Mouse (Mus musculus) E14TG2a.4 (cell line): ENCODE results near the gene Trim25.

ENCODE experiments used
- CTCF ChIP-seq: conservative IDR thresholded peaks from 2 replicates; pipeline ENCODE4 v1.5.1; 2014; ENCODE audit warnings: low read length
- NANOG ChIP-seq: IDR thresholded peaks from 2 replicates; pipeline ENCODE4 v1.6.1; 2014; ENCODE audit warnings: borderline replicate concordance, low read length, mixed read lengths

DNA sequence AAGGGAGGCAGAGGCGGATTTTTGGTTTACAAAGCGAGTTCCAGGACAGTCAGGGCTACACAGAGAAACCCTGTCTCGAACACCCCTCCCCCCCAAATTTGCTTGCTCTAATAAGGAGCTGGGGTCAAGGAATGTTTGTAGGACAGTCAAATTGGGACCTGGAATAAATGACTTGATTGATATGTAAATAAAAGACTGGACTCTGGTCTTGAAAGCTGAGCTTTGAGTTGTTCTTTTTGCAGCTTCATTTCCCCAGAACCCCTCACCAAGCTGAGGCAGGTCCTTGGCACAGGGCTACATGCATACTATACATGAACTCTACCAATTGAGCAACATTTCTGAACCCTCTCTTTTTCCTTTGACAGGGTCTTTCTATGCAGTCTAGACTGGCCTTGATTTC, 46.8 kb downstream of the Trim25 start:
- TF ChIP-seq CTCF: no peak
- TF ChIP-seq NANOG: no peak
